Mouse (Mus musculus): ENCODE results near the gene 4430402I18Rik. TPM values are rescaled to one million over a fixed set of nuclear protein-coding genes. Genes with fewer than 3 reads are reported as not detected.

4430402I18Rik gene
- polyA plus RNA-seq, 1 experiment from 2014 or later: 1.7 TPM

- TF ChIP-seq CTCF (IDR thresholded peaks at IDR 0.05; ENCODE audit: low read depth): no peak
- Histone ChIP-seq H3K27me3 (ENCODE audit: insufficient read depth, low read length) (no peaks in the 10 kb centered on the region), H3K9me3 (ENCODE audit: low read depth, low read length) (no peaks in the 10 kb centered on the region), H3K36me3 (ENCODE audit: insufficient read depth) (no peaks in the 10 kb centered on the region), H3K4me2 (no peak overlapping the region), H3K4me3 (ENCODE audit: low read depth, low read length) (no peak overlapping the region), H3K4me1 (ENCODE audit: insufficient read depth) (peaks cover 3% of the 10 kb centered on the region; the same call in 1 of the 2 replicates), H3K9ac (no peak overlapping the region), H3K27ac (ENCODE audit: low read depth) (peak overlapping the region; percentile 64)
- DNase-seq: no peak
- 33% methylated on average over 4 of the region's 4 CpGs for WGBS
- no peak for ATAC-seq (ENCODE audit: insufficient read depth)
Measured at GRCm38 (mm10) chr19:28941271-28941670, 26.3 kb downstream of the 4430402I18Rik start.

- Histone ChIP-seq H3K4me1 (ENCODE audit: insufficient read depth) (peaks cover 3% of the 10 kb centered on the region; the same call in 1 of the 2 replicates), H3K27ac (ENCODE audit: low read depth) (peak overlapping the region; percentile 68), H3K4me3 (ENCODE audit: low read depth, low read length) (no peak overlapping the region), H3K9ac (no peak overlapping the region), H3K27me3 (ENCODE audit: insufficient read depth, low read length) (no peaks in the 10 kb centered on the region), H3K9me3 (ENCODE audit: low read depth, low read length) (no peaks in the 10 kb centered on the region), H3K4me2 (no peak overlapping the region), H3K36me3 (ENCODE audit: insufficient read depth) (no peaks in the 10 kb centered on the region)
- peak; percentile 98 for ATAC-seq (ENCODE audit: insufficient read depth)
- WGBS: 35% methylated on average over 9 of the region's 9 CpGs
- DNase-seq: peak; percentile 93
- no peak for TF ChIP-seq CTCF (IDR thresholded peaks at IDR 0.05; ENCODE audit: low read depth)
Measured at GRCm38 (mm10) chr19:28940135-28940874, 27.3 kb downstream of the 4430402I18Rik start.

- Histone ChIP-seq H3K9me3 (ENCODE audit: low read depth, low read length) (no peaks in the 10 kb centered on the region), H3K9ac (no peak overlapping the region), H3K27me3 (ENCODE audit: insufficient read depth, low read length) (no peaks in the 10 kb centered on the region), H3K4me2 (no peak overlapping the region), H3K4me1 (ENCODE audit: insufficient read depth) (no peaks in the 10 kb centered on the region), H3K27ac (ENCODE audit: low read depth) (no peak overlapping the region), H3K36me3 (ENCODE audit: insufficient read depth) (no peaks in the 10 kb centered on the region), H3K4me3 (ENCODE audit: low read depth, low read length) (no peak overlapping the region)
- DNase-seq: no peak
- ATAC-seq (ENCODE audit: insufficient read depth): no peak
- no peak for TF ChIP-seq CTCF (IDR thresholded peaks at IDR 0.05; ENCODE audit: low read depth)
- 82% methylated on average over 3 of the region's 3 CpGs for WGBS
Measured at GRCm38 (mm10) chr19:28934897-28935296, 32.7 kb downstream of the 4430402I18Rik start.

GRCm38 (mm10) chr19:28929034-28929433, 38.6 kb downstream of the 4430402I18Rik start:
- Histone ChIP-seq H3K4me3 (ENCODE audit: low read depth, low read length) (no peak overlapping the region), H3K36me3 (ENCODE audit: insufficient read depth) (no peaks in the 10 kb centered on the region), H3K4me2 (no peak overlapping the region), H3K27me3 (ENCODE audit: insufficient read depth, low read length) (no peaks in the 10 kb centered on the region), H3K9me3 (ENCODE audit: low read depth, low read length) (no peaks in the 10 kb centered on the region), H3K4me1 (ENCODE audit: insufficient read depth) (no peaks in the 10 kb centered on the region), H3K27ac (ENCODE audit: low read depth) (no peak overlapping the region), H3K9ac (no peak overlapping the region)
- no peak for TF ChIP-seq CTCF (IDR thresholded peaks at IDR 0.05; ENCODE audit: low read depth)
- DNase-seq (no peak), ATAC-seq (ENCODE audit: insufficient read depth) (no peak)

GRCm38 (mm10) chr19:28927396-28927795, 40.2 kb downstream of the 4430402I18Rik start:
- H3K9ac ChIP-seq: no peak overlapping the region
- 28% methylated on average over 4 of the region's 4 CpGs for WGBS
- no peaks in the 10 kb centered on the region for H3K36me3 ChIP-seq (ENCODE audit: insufficient read depth)
- no peak overlapping the region for H3K4me3 ChIP-seq (ENCODE audit: low read depth, low read length)
- no peak overlapping the region for H3K27ac ChIP-seq (ENCODE audit: low read depth)
- no peak for ATAC-seq (ENCODE audit: insufficient read depth)
- no peaks in the 10 kb centered on the region for H3K27me3 ChIP-seq (ENCODE audit: insufficient read depth, low read length)
- TF ChIP-seq CTCF (IDR thresholded peaks at IDR 0.05; ENCODE audit: low read depth): no peak
- no peaks in the 10 kb centered on the region for H3K4me1 ChIP-seq (ENCODE audit: insufficient read depth)
- no peak for DNase-seq
- H3K9me3 ChIP-seq (ENCODE audit: low read depth, low read length): no peaks in the 10 kb centered on the region
- no peak overlapping the region for H3K4me2 ChIP-seq

- WGBS: 86% methylated on average over 5 of the region's 5 CpGs
- no peak for TF ChIP-seq CTCF (IDR thresholded peaks at IDR 0.05; ENCODE audit: low read depth)
- no peak for ATAC-seq (ENCODE audit: insufficient read depth)
- no peak for DNase-seq
- Histone ChIP-seq H3K36me3 (ENCODE audit: insufficient read depth) (no peaks in the 10 kb centered on the region), H3K27ac (ENCODE audit: low read depth) (no peak overlapping the region), H3K4me1 (ENCODE audit: insufficient read depth) (no peaks in the 10 kb centered on the region), H3K4me2 (no peak overlapping the region), H3K9ac (no peak overlapping the region), H3K9me3 (ENCODE audit: low read depth, low read length) (no peaks in the 10 kb centered on the region), H3K27me3 (ENCODE audit: insufficient read depth, low read length) (no peaks in the 10 kb centered on the region), H3K4me3 (ENCODE audit: low read depth, low read length) (no peak overlapping the region)
Measured at GRCm38 (mm10) chr19:28926366-28926765, 41.2 kb downstream of the 4430402I18Rik start.

GRCm38 (mm10) chr19:28917839-28918238, 49.8 kb downstream of the 4430402I18Rik start:
- no peak overlapping the region for H3K4me2 ChIP-seq
- no peak for TF ChIP-seq CTCF (IDR thresholded peaks at IDR 0.05; ENCODE audit: low read depth)
- no peaks in the 10 kb centered on the region for H3K27me3 ChIP-seq (ENCODE audit: insufficient read depth, low read length)
- H3K4me1 ChIP-seq (ENCODE audit: insufficient read depth): peaks cover 5% of the 10 kb centered on the region; the same call in 1 of the 2 replicates
- no peak overlapping the region for H3K4me3 ChIP-seq (ENCODE audit: low read depth, low read length)
- H3K36me3 ChIP-seq (ENCODE audit: insufficient read depth): no peaks in the 10 kb centered on the region
- H3K9me3 ChIP-seq (ENCODE audit: low read depth, low read length): no peaks in the 10 kb centered on the region
- DNase-seq: no peak
- 82% methylated on average over 5 of the region's 5 CpGs for WGBS
- ATAC-seq (ENCODE audit: insufficient read depth): no peak
- no peak overlapping the region for H3K27ac ChIP-seq (ENCODE audit: low read depth)
- H3K9ac ChIP-seq: no peak overlapping the region
